ENCODE assay signal across 10 mouse cellular contexts in genomic region chr15:79271124-79271746, GRCm38 (mm10). TPM values are rescaled to one million over a fixed set of nuclear protein-coding genes. Genes with fewer than 3 reads are reported as not detected.
DNase-seq lines count a peak whose midpoint lies in the region; ATAC-seq lines count a peak whose summit lies in the region.
"Had no signal": no experiment of that assay in that cellular context is flagged by ENCODE, and none has a peak within 500 bp of the region (broad histone marks: within the 10 kb centered on the region; RNA-seq: fewer than 3 reads in every experiment).

No protein-coding gene starts in this region.

- 0 out of 2 replicates have a peak, but pooled peaks cover 4% of the 10 kb centered on the region for H3K4me1 ChIP-seq in forebrain, embryonic 11.5 days (replicated peaks; ENCODE audit: control insufficient read depth, insufficient read depth, low read length)

- peak; percentile 39 for DNase-seq in adrenal gland, postnatal 25 days
- DNase-seq in adrenal gland, postnatal 4 days (ENCODE audit: low spot score in 2 of 2), result no peak
- peak; percentile 35 to 53 for DNase-seq in right cerebral cortex, adult 2 months (ENCODE audit: low spot score in 2 of 2)
- DNase-seq in right cerebral cortex, postnatal 25 days, result no peak
- peak; percentile 82 for DNase-seq in forebrain, embryonic 11.5 days (ENCODE audit: low spot score)
- DNase-seq in lung, postnatal 25 days (ENCODE audit: low spot score), result peak; percentile 50
- peak; percentile 70 for DNase-seq in right cerebral cortex, postnatal 4 days

- no peaks in the 10 kb centered on the region for H3K36me3 ChIP-seq in forebrain, embryonic 11.5 days (ENCODE audit: control insufficient read depth, insufficient read depth, low read length)

- H3K9me3 ChIP-seq in forebrain, embryonic 11.5 days (ENCODE audit: control insufficient read depth, low read length), result no peaks in the 10 kb centered on the region

- 14% methylated on average over 17 of the region's 17 CpGs for WGBS in forebrain, embryonic 11.5 days

- peak overlapping the region; percentile 92 for H3K4me2 ChIP-seq in forebrain, embryonic 11.5 days (ENCODE audit: low read depth, low read length, severe bottlenecking)

- H3K4me3 ChIP-seq in forebrain, embryonic 11.5 days (ENCODE audit: low read depth, low read length), result peak overlapping the region; percentile 33

- peak overlapping the region; percentile 61 for H3K9ac ChIP-seq in forebrain, embryonic 11.5 days (ENCODE audit: low read length)

- H3K27me3 ChIP-seq in forebrain, embryonic 11.5 days (ENCODE audit: control insufficient read depth, insufficient read depth, low read length), result no peaks in the 10 kb centered on the region
- H3K27me3 ChIP-seq: Patski had no signal

- peak; percentile 69; the same call in 1 of the 2 replicates for ATAC-seq in forebrain, embryonic 11.5 days (replicated peaks; ENCODE audit: low FRiP score)
- peak; percentile 65 for ATAC-seq in inflammation-experienced regulatory T-cells, adult 6 months
- ATAC-seq: Patski had no signal

- no peak overlapping the region for H3K27ac ChIP-seq in forebrain, embryonic 11.5 days (ENCODE audit: low read depth, low read length)
- H3K27ac ChIP-seq: macrophage had no signal

RNA-seq across cellular contexts. Expression of gene Baiap2l2, which starts 14.1 kb away (rescaled TPM):
- total RNA-seq in adrenal gland, postnatal 25 days (2021), result not detected in 2 replicates
- total RNA-seq in adrenal gland, postnatal 4 days (2021), result 1 to 10 TPM; 2.3 to 5.5 TPM
- polyA plus RNA-seq in forebrain, embryonic 11.5 days (2014; fragmentation: Nextera tagmentation; extraction: Ambion mirVana), result 1.3 and 4.2 TPM in 2 replicates
- polyA plus RNA-seq in inflammation-experienced regulatory T-cells, adult 6 months (2017; shearing (Covaris generic)), result 1 to 10 TPM in 1 of 3 experiments, under 1 TPM in 1, not detected in 1; 0.21 to 1.6 TPM
- polyA plus RNA-seq: macrophage had no signal

RNA-seq across cellular contexts. Expression of gene Slc16a8, which starts 16.7 kb away (rescaled TPM):
- not detected in 2 replicates for total RNA-seq in adrenal gland, postnatal 25 days (2021)
- total RNA-seq in adrenal gland, postnatal 4 days (2021), result under 1 TPM; 0.17 TPM
- polyA plus RNA-seq in forebrain, embryonic 11.5 days (2014; fragmentation: Nextera tagmentation; extraction: Ambion mirVana), result 0.16 TPM in 1 of 2 replicates, not detected in the other
- not detected for polyA plus RNA-seq in inflammation-experienced regulatory T-cells, adult 6 months (2017; shearing (Covaris generic))
- polyA plus RNA-seq: macrophage had no signal

RNA-seq across cellular contexts. Expression of gene Gm49486, which starts 42.0 kb away (rescaled TPM):
- not detected in 2 replicates for total RNA-seq in adrenal gland, postnatal 25 days (2021)
- under 1 TPM; 0.17 to 0.70 TPM for total RNA-seq in adrenal gland, postnatal 4 days (2021)
- 0.31 and 0.41 TPM in 2 replicates for polyA plus RNA-seq in forebrain, embryonic 11.5 days (2014; fragmentation: Nextera tagmentation; extraction: Ambion mirVana)
- not detected for polyA plus RNA-seq in inflammation-experienced regulatory T-cells, adult 6 months (2017; shearing (Covaris generic))
- polyA plus RNA-seq: macrophage had no signal

RNA-seq across cellular contexts. Expression of gene Pick1, which starts 42.3 kb away (rescaled TPM):
- total RNA-seq in adrenal gland, postnatal 25 days (2021), result 20.8 and 26.1 TPM in 2 replicates
- 10 to 100 TPM; 32.1 to 33.2 TPM for total RNA-seq in adrenal gland, postnatal 4 days (2021)
- polyA plus RNA-seq in forebrain, embryonic 11.5 days (2014; fragmentation: Nextera tagmentation; extraction: Ambion mirVana), result 29.0 and 32.4 TPM in 2 replicates
- polyA plus RNA-seq in inflammation-experienced regulatory T-cells, adult 6 months (2017; shearing (Covaris generic)), result 1 to 10 TPM; 6.6 to 8.4 (median 8.3) TPM

RNA-seq across cellular contexts. Expression of gene Pla2g6, which starts 57.0 kb away (rescaled TPM):
- total RNA-seq in adrenal gland, postnatal 25 days (2021), result 28.4 and 31.9 TPM in 2 replicates
- total RNA-seq in adrenal gland, postnatal 4 days (2021), result 10 to 100 TPM; 25.3 to 28.2 TPM
- polyA plus RNA-seq in forebrain, embryonic 11.5 days (2014; fragmentation: Nextera tagmentation; extraction: Ambion mirVana), result 20.8 and 22.3 TPM in 2 replicates
- polyA plus RNA-seq in inflammation-experienced regulatory T-cells, adult 6 months (2017; shearing (Covaris generic)), result 10 to 100 TPM; 12.5 to 18.4 (median 15.1) TPM

Comparison
In these comparisons a context has a peak if more than half of its experiments do, and no peak if none do; other contexts are left out.
1. DNase-seq: peak in adrenal gland, postnatal 25 days (single experiment), right cerebral cortex, adult 2 months (2 of 2), forebrain, embryonic 11.5 days (single experiment), lung, postnatal 25 days (single experiment) and right cerebral cortex, postnatal 4 days (single experiment); none in adrenal gland, postnatal 4 days (0 of 2) and right cerebral cortex, postnatal 25 days (single experiment).